In genomic region chr17:72837140-72837712, GRCm38 (mm10) we compare ENCODE assay signal across 8 mouse cellular contexts. TPM values are rescaled to one million over a fixed set of nuclear protein-coding genes. Genes with fewer than 3 reads are reported as not detected.
DNase-seq lines count a peak whose midpoint lies in the region; ATAC-seq lines count a peak whose summit lies in the region.

No protein-coding gene starts in this region.

- peak; percentile 32 to 33 for ATAC-seq in hematopoietic stem cell, adult 5-6 weeks (replicated peaks in 1 of 2; ENCODE audit: insufficient read depth in 1 of 2, low FRiP score in 2 of 2, low TSS enrichment in 1 of 2, low read depth in 1 of 2, poor library complexity in 2 of 2, severe bottlenecking in 2 of 2)
- peak; percentile 67 for ATAC-seq in lung, embryonic 16.5 days (ENCODE audit: low read depth)

- H3K27ac ChIP-seq in lung, embryonic 16.5 days (ENCODE audit: low read length) = peak overlapping the region; percentile 98

- H3K4me1 ChIP-seq in lung, embryonic 16.5 days (replicated peaks; ENCODE audit: control insufficient read depth, insufficient read depth, low read length) = peaks cover 9% of the 10 kb centered on the region

- peak; percentile 96 for DNase-seq in Muller cell, postnatal 12 days (ENCODE audit: inconsistent ontology term)
- peak; percentile 92 for DNase-seq in cerebellum, adult 8-10 months
- DNase-seq in forelimb bud, embryonic 11.5 days (ENCODE audit: low read depth, low spot score) = peak; percentile 74
- peak; percentile 94 for DNase-seq in layer of hippocampus, adult 9-11 months
- DNase-seq in ovary, postnatal 14 days (ENCODE audit: low spot score) = peak; percentile 85
- peak; percentile 84 to 88 for DNase-seq in thymus, postnatal 10 days (ENCODE audit: low spot score in 2 of 2)

- H3K4me2 ChIP-seq in lung, embryonic 16.5 days (ENCODE audit: low read depth, low read length) = peak overlapping the region; percentile 81

- H3K9me3 ChIP-seq in lung, embryonic 16.5 days (ENCODE audit: control insufficient read depth, low read length) = no peaks in the 10 kb centered on the region

- H3K36me3 ChIP-seq in lung, embryonic 16.5 days (ENCODE audit: control insufficient read depth, insufficient read depth, low read length) = no peaks in the 10 kb centered on the region

- no peaks in the 10 kb centered on the region for H3K27me3 ChIP-seq in lung, embryonic 16.5 days (ENCODE audit: control insufficient read depth, insufficient read depth, low read depth, low read length)

- peak overlapping the region; percentile 97 for H3K9ac ChIP-seq in lung, embryonic 16.5 days (ENCODE audit: low read length)

- WGBS in lung, embryonic 16.5 days = under 1% methylated on average over 60 of the region's 77 CpGs

- H3K4me3 ChIP-seq in lung, embryonic 16.5 days (ENCODE audit: low read length) = peak overlapping the region; percentile 96

RNA-seq across cellular contexts. Expression of gene Ypel5, which starts 1.0 kb away (rescaled TPM):
- total RNA-seq in hematopoietic stem cell, adult 5-6 weeks (2017) = 42.8 and 55.5 TPM in 2 replicates
- 54.8 and 57.8 TPM in 2 replicates for polyA plus RNA-seq in lung, embryonic 16.5 days (2015; fragmentation: Nextera tagmentation; extraction: Ambion mirVana)

Comparison
In these comparisons a context has a peak if more than half of its experiments do, and no peak if none do; other contexts are left out.
1. Peak in every context shown above with its lines: DNase-seq, ATAC-seq, H3K4me3 ChIP-seq and H3K27ac ChIP-seq.